Mouse (Mus musculus): ENCODE results near the gene Hoxb4. TPM values are rescaled to one million over a fixed set of nuclear protein-coding genes. Genes with fewer than 3 reads are reported as not detected.
A peak's percentile ranks its signal among the peaks of the same experiment; 100 is the strongest.

Hoxb4 gene
- polyA plus RNA-seq (2014; fragmentation: Nextera tagmentation; extraction: Ambion mirVana): 0.62 and 0.70 TPM in 2 replicates

GRCm38 (mm10) chr11:96317608-96318367, at the start of gene Hoxb4:
Gene Hoxb4, plus strand, starts transcription at chr11:96318267.
- DNase-seq (ENCODE audit: low spot score) (no peak), ATAC-seq (ENCODE audit: low read depth) (no peak)
- no peaks in the 10 kb centered on the region for H3K9me3 ChIP-seq (ENCODE audit: control insufficient read depth, low read length)
- H3K27me3 ChIP-seq (replicated peaks; ENCODE audit: control insufficient read depth, insufficient read depth, low read length): peaks cover 100% of the 10 kb centered on the region
- H3K4me1 ChIP-seq (ENCODE audit: control insufficient read depth, insufficient read depth, low read length): no peaks in the 10 kb centered on the region
- H3K9ac ChIP-seq (ENCODE audit: low read depth, low read length): peak within 1 kb of the TSS; percentile 40; the same call in 1 of the 2 replicates
- WGBS: 2% methylated on average over 28 of the region's 28 CpGs
- H3K27ac ChIP-seq (replicated peaks; ENCODE audit: low read depth, low read length): no peak within 1 kb of the TSS; the same call in 1 of the 2 replicates
- H3K4me3 ChIP-seq (ENCODE audit: low read depth, low read length): peak within 1 kb of the TSS; percentile 29
- peak within 1 kb of the TSS; percentile 47 for H3K4me2 ChIP-seq (ENCODE audit: low read depth, low read length)
- no peaks in the 10 kb centered on the region for H3K36me3 ChIP-seq (ENCODE audit: control insufficient read depth, insufficient read depth, low read length)

GRCm38 (mm10) chr11:96269869-96270268, 48.2 kb upstream of the Hoxb4 start:
- no peak for ATAC-seq (ENCODE audit: low read depth)
- H3K4me3 ChIP-seq (ENCODE audit: low read depth, low read length): no peak overlapping the region
- H3K4me2 ChIP-seq (ENCODE audit: low read depth, low read length): no peak overlapping the region
- peaks cover 99% of the 10 kb centered on the region for H3K27me3 ChIP-seq (replicated peaks; ENCODE audit: control insufficient read depth, insufficient read depth, low read length)
- no peak overlapping the region for H3K9ac ChIP-seq (ENCODE audit: low read depth, low read length)
- H3K9me3 ChIP-seq (ENCODE audit: control insufficient read depth, low read length): no peaks in the 10 kb centered on the region
- no peaks in the 10 kb centered on the region for H3K4me1 ChIP-seq (ENCODE audit: control insufficient read depth, insufficient read depth, low read length)
- no peak for DNase-seq (ENCODE audit: low spot score)
- under 1% methylated on average over 19 of the region's 19 CpGs for WGBS
- H3K36me3 ChIP-seq (ENCODE audit: control insufficient read depth, insufficient read depth, low read length): no peaks in the 10 kb centered on the region
- no peak overlapping the region for H3K27ac ChIP-seq (replicated peaks; ENCODE audit: low read depth, low read length)

- peak within 1 kb of the TSS; percentile 21 for H3K4me3 ChIP-seq (ENCODE audit: low read depth, low read length)
- DNase-seq (ENCODE audit: low spot score): no peak
- no peak within 1 kb of the TSS for H3K9ac ChIP-seq (ENCODE audit: low read depth, low read length)
- H3K9me3 ChIP-seq (ENCODE audit: control insufficient read depth, low read length): no peaks in the 10 kb centered on the region
- H3K4me2 ChIP-seq (ENCODE audit: low read depth, low read length): peak within 1 kb of the TSS; percentile 18; the same call in 1 of the 2 replicates
- H3K4me1 ChIP-seq (ENCODE audit: control insufficient read depth, insufficient read depth, low read length): no peaks in the 10 kb centered on the region
- peaks cover 99% of the 10 kb centered on the region for H3K27me3 ChIP-seq (replicated peaks; ENCODE audit: control insufficient read depth, insufficient read depth, low read length)
- ATAC-seq (ENCODE audit: low read depth): no peak
- H3K27ac ChIP-seq (replicated peaks; ENCODE audit: low read depth, low read length): no peak within 1 kb of the TSS
- WGBS: under 1% methylated on average over 25 of the region's 40 CpGs
- H3K36me3 ChIP-seq (ENCODE audit: control insufficient read depth, insufficient read depth, low read length): no peaks in the 10 kb centered on the region
Measured at GRCm38 (mm10) chr11:96270996-96271540, 47.0 kb upstream of the Hoxb4 start, which contains the start of gene Hoxb9. Gene Hoxb9, plus strand, starts transcription at chr11:96271457.

GRCm38 (mm10) chr11:96271541-96272011, 46.5 kb upstream of the Hoxb4 start:
- under 1% methylated on average over 31 of the region's 52 CpGs for WGBS
- H3K4me1 ChIP-seq (ENCODE audit: control insufficient read depth, insufficient read depth, low read length): no peaks in the 10 kb centered on the region
- H3K27me3 ChIP-seq (replicated peaks; ENCODE audit: control insufficient read depth, insufficient read depth, low read length): peaks cover 99% of the 10 kb centered on the region
- no peak for ATAC-seq (ENCODE audit: low read depth)
- H3K27ac ChIP-seq (replicated peaks; ENCODE audit: low read depth, low read length): no peak overlapping the region
- H3K9me3 ChIP-seq (ENCODE audit: control insufficient read depth, low read length): no peaks in the 10 kb centered on the region
- DNase-seq (ENCODE audit: low spot score): no peak
- peak overlapping the region; percentile 21 for H3K4me3 ChIP-seq (ENCODE audit: low read depth, low read length)
- H3K9ac ChIP-seq (ENCODE audit: low read depth, low read length): no peak overlapping the region
- peak overlapping the region; percentile 18; the same call in 1 of the 2 replicates for H3K4me2 ChIP-seq (ENCODE audit: low read depth, low read length)
- H3K36me3 ChIP-seq (ENCODE audit: control insufficient read depth, insufficient read depth, low read length): no peaks in the 10 kb centered on the region

GRCm38 (mm10) chr11:96272024-96272921, 45.8 kb upstream of the Hoxb4 start:
- no peak overlapping the region for H3K27ac ChIP-seq (replicated peaks; ENCODE audit: low read depth, low read length)
- no peaks in the 10 kb centered on the region for H3K36me3 ChIP-seq (ENCODE audit: control insufficient read depth, insufficient read depth, low read length)
- peak overlapping the region; percentile 21 for H3K4me3 ChIP-seq (ENCODE audit: low read depth, low read length)
- no peaks in the 10 kb centered on the region for H3K9me3 ChIP-seq (ENCODE audit: control insufficient read depth, low read length)
- H3K4me1 ChIP-seq (ENCODE audit: control insufficient read depth, insufficient read depth, low read length): no peaks in the 10 kb centered on the region
- no peak overlapping the region for H3K9ac ChIP-seq (ENCODE audit: low read depth, low read length)
- ATAC-seq (ENCODE audit: low read depth) (no peak), DNase-seq (ENCODE audit: low spot score) (no peak)
- H3K4me2 ChIP-seq (ENCODE audit: low read depth, low read length): 0 out of 2 replicates have a peak overlapping the region, but pooled peaks have one; percentile 4
- H3K27me3 ChIP-seq (replicated peaks; ENCODE audit: control insufficient read depth, insufficient read depth, low read length): peaks cover 99% of the 10 kb centered on the region
- WGBS: 1% methylated on average over 18 of the region's 58 CpGs

GRCm38 (mm10) chr11:96274428-96274827, 43.6 kb upstream of the Hoxb4 start:
- H3K9me3 ChIP-seq (ENCODE audit: control insufficient read depth, low read length): no peaks in the 10 kb centered on the region
- H3K4me1 ChIP-seq (ENCODE audit: control insufficient read depth, insufficient read depth, low read length): no peaks in the 10 kb centered on the region
- no peak overlapping the region for H3K4me3 ChIP-seq (ENCODE audit: low read depth, low read length)
- H3K27me3 ChIP-seq (replicated peaks; ENCODE audit: control insufficient read depth, insufficient read depth, low read length): peaks cover 100% of the 10 kb centered on the region
- no peaks in the 10 kb centered on the region for H3K36me3 ChIP-seq (ENCODE audit: control insufficient read depth, insufficient read depth, low read length)
- DNase-seq (ENCODE audit: low spot score): no peak
- H3K4me2 ChIP-seq (ENCODE audit: low read depth, low read length): no peak overlapping the region
- H3K9ac ChIP-seq (ENCODE audit: low read depth, low read length): no peak overlapping the region
- H3K27ac ChIP-seq (replicated peaks; ENCODE audit: low read depth, low read length): no peak overlapping the region
- 5% methylated on average over 10 of the region's 10 CpGs for WGBS
- no peak for ATAC-seq (ENCODE audit: low read depth)

GRCm38 (mm10) chr11:96275896-96276295, 42.2 kb upstream of the Hoxb4 start:
- Histone ChIP-seq H3K27ac (replicated peaks; ENCODE audit: low read depth, low read length) (no peak overlapping the region), H3K4me3 (ENCODE audit: low read depth, low read length) (no peak overlapping the region), H3K27me3 (replicated peaks; ENCODE audit: control insufficient read depth, insufficient read depth, low read length) (peaks cover 100% of the 10 kb centered on the region), H3K4me1 (ENCODE audit: control insufficient read depth, insufficient read depth, low read length) (no peaks in the 10 kb centered on the region), H3K4me2 (ENCODE audit: low read depth, low read length) (no peak overlapping the region), H3K9ac (ENCODE audit: low read depth, low read length) (no peak overlapping the region), H3K9me3 (ENCODE audit: control insufficient read depth, low read length) (no peaks in the 10 kb centered on the region), H3K36me3 (ENCODE audit: control insufficient read depth, insufficient read depth, low read length) (no peaks in the 10 kb centered on the region)
- ATAC-seq (ENCODE audit: low read depth): no peak
- 8% methylated on average over 4 of the region's 4 CpGs for WGBS
- DNase-seq (ENCODE audit: low spot score): no peak
